Mouse (Mus musculus) right cerebral cortex, adult 2 months (tissue): ENCODE measurements at regions not wholly inside any gene's neighbourhood (a gene's known extent, or its start where the extent isn't known, plus 50 kb on each side); places are given as distances from the start of the nearest gene placed in this dataset.
A peak's percentile ranks its signal among the peaks of the same experiment; 100 is the strongest.

ENCODE experiments used
- DNase-seq, 2 experiments: peaks; one replicate each; pipeline ENCODE4 v3.0.0; 2021 to 2022; ENCODE audit warnings: low spot score in 2 of 2

DNA sequence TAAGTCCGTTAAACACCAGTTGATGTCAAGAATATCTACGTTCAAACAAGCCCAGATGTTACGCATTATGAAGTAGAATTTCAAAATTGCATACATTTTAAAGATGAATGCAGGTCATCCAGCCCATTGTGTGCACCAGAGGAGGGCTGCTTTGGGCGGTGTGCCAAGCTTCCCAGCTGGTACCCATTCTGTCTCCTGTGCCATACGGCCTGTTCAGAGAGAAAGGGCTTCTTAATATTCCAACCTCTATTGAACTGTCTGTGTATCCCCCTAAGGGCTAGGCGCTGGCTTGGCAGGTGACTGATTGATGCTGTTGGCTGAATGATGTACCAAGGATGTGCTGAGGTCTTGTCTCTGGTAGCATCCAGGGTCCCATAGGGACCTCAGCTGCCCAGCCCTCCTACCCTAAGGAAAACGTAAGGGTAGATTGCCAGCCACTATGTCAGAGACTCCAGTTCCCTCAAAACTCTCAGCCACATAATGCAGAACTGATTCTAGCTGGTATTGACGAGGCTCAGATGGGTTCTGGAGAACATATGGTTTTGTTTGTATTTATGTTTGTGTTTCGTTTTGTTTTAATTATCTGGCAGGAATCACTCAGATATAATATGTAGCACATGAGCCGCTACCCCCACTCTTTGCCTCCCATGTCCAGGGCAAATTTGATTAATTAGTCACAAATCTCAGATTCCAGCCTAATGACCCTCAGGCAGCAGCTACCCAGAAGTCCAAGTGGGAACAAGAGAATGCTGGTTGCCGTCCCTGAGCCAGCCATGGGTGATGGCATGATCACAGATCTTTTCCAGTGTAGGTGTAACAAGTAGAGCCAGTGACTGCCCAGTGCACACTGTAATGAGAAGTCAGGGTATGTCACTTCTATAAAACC lies 212.0 kb upstream of the Usp24 start:
- DNase-seq: no peak

DNA sequence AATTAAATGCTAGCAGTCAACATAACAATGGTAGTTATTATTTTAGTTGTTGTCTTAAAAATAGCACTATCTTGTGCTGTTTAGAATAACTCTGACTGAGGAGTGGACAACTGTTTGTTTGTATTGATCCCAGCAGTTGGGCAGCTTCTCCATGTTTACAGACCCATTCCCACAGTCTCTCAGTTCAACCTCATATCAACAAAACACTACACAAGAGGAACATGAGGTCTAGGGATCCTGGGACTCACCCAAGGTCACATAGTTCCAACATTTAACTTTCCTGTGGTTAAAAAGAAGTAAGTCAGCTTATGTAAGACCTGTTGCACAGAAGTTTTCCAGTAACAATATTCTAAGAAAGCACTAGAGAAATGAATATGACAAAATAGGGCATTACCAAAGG lies 203.0 kb upstream of the Usp24 start:
- no peak for DNase-seq

DNA sequence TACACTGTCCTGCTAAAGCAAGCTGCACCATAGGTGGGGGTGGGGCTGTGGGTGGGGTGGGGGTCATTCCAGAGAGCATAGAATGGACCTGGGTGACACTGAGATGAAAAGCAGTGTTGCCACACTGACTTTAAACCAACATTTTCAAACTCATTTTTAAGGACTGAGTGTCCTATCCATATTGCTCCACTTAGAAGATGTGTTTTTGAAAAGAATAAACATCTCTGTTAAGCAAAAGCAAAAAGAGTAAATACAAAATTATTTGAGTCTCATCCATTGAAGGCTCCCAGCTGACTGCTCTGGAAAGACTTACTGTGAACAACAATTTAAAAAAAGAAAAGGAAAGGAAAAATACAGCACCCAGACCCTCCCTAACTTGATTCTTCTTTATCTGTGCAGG lies 202.3 kb upstream of the Usp24 start:
- no peak for DNase-seq

DNA sequence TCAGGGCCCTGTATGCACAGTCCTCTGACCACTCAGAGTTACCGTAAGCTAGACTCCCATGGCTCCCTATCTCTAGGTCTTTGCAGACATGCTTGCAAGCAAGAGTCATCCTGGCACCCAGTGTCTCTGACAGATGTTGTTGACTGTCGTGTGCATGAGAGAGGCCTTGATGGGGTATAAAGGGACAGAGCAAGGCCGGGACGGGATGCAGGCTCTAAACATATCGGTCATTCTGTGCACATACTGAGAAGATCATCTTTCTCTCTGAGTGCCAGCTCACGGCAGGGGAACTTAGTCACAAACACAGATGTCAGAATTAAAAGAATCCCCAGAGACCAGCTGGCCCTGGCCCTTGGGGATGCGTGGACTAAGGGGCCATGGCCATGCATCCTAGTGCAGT lies 199.4 kb upstream of the Usp24 start:
- no peak for DNase-seq

DNA sequence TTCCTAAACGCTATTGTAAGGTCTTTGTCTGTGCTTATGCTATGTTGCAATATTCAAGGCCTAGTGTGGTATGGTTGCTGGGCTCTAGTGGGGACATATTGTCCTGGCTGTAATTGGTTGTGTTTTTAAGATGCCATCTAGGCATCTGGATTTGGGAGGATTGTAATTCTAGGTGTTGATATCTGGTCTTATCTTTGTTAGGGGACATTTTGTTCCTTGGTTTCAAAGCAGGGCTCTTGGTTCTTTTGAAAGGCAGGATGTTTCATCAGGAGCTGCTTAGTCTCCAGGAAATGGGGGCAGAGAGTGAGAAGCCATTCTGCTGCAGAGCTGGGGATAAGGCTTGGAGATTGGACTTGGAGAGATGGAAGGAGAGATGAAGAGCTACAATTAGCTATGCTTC lies 194.7 kb upstream of the Usp24 start:
- no peak for DNase-seq

DNA sequence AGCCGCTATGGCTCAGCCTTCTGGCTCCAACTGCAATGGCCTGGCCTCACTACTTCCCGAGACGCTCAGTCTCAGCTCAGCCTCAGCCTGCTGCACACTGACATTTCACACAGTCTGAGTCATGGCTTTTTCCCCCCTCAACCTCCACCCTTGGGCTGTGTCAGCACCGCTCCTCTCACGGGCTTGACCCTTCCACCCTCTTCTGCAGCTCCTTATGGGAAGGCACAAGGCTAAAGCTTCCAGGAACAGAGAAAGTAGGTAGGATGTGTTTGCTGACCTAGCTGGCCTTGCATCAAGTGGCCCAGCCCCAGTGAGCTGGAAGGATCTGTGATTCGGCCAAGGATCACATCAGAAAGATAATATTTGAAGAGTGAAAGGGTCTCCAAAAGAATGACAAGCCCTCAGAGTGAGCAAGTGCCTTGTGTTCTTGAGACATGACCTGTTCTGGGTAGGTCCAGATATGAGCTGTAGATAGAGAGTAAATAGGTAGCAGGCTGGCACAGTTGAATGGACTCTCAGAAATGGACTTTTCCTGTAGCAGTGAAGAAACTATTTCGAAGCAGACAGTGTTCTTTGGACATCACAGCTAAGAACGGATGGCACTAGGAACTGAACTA lies 192.9 kb upstream of the Usp24 start:
- DNase-seq: no peak

DNA sequence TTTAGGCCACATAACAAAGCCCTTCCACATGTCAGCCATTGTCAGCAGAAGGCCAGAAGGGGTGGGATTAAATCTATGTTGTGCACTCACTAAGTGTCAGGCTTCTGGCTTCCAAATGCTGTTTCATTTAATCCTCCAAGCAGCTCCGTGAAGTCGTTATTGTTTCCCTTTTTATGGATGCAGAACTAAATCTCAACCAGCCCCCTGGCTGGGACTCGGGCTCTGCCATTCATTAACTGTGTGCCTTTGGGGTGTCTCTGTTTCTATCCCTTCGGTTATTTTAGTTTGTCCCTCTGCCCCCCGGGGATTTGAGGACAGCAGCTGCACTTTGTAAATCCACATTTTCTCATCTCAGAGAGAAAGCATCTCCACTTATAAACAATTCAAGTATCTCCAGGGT lies 188.8 kb upstream of the Usp24 start:
- DNase-seq: no peak

DNA sequence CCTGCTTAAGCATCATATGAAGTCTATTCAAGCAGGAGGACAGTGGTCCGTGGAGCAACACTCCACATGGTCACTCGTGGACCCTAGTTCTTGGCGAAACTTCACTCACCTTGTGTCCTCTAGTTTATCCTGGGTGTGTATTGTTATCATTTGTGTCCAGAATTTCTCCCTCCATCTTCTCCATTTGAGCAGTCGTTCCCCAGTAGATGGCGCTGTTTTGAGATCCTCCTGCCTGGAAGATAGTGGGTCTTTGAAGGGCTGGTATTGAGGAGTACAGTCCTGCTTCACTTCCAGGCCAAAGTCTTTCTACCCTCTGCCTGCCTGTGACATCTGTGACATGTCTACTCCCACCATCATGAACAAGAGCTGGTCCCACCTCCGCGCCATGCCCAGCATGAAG lies 188.4 kb upstream of the Usp24 start:
- peak in 1 of 2 experiments; percentile 34 for DNase-seq

DNA sequence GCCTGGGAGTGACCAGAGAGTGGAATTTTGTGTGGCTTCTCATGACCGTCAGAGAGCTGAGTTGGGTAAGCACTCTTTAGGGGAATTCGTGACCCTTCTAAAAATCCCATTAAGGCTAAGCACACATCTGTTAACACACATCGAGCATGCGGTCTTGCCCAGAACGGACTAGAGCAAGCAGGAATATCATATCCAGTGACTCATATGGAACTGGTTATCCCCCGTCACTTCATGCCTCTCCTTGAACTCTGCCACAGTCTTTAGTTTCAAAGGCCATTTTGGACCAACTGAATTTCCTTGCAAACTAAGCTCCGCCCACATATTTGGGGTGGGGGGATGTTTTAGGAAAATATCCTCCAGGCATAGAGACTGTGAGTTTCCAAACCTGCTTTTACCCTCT lies 186.7 kb upstream of the Usp24 start:
- DNase-seq: no peak

DNA sequence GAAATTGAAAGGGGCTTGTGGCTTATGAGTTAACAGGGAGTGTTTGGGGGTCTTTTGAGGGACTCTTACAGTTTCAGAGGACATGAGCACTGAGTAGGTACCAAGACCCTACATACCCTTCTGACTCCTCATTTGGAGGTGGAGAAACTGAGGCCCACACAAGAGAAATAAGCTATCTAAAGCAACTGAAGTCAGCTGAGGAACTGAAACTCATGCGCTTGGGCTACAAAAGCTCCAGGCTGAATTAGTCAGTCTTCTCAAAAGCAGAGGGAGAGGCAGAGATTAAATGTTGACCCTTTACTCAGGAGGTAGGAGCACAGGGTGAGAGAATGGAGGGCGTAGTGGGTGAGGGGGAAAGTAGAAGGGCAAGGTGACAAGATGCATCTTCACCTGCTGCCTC lies 186.2 kb upstream of the Usp24 start:
- no peak for DNase-seq

DNA sequence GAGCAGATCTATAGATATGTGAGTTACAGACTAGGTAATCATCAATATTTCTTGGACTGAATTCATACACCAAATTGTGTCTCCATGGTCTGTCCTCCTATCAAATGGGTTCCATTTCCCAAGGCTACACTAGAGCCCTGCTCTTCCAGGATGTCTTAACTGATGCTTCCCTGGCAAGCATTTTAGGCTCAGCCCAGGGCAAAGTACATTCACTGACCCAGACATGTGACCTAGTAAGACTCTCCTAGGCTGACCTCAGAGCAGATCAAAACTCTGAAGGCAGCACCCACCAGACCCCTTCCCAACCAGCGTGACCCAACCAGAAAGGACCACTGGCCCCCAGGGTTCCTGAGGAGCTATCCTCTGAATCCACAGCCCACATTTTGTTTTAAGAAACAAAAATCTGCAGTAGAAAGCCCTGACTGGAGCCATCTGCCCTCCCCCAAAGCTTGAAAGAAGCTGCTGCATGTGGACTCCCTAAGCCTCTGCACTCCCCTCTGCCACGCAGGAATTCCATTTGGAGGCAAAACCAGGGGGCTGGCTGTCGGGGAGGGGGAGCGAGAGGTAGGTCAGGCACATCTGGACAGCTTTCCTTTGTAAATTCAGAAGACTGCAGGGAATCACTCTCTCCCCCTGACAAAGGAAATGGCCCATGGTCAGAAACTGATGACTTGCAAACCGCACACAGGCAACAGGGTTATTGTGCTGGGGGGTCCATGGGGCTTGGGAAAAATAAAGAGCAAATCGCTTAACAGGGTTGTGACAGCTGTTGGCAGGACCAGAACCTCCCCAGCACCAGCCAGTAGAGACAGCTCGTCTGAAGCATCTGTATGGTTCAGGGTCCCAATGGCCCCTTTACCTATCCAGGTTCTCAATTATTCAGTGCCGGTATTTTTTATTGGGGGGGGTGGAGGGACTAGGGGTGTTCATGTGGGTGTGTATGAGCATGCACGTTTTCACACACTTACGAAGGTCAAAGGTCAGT lies 182.0 kb upstream of the Usp24 start:
- no peak for DNase-seq

DNA sequence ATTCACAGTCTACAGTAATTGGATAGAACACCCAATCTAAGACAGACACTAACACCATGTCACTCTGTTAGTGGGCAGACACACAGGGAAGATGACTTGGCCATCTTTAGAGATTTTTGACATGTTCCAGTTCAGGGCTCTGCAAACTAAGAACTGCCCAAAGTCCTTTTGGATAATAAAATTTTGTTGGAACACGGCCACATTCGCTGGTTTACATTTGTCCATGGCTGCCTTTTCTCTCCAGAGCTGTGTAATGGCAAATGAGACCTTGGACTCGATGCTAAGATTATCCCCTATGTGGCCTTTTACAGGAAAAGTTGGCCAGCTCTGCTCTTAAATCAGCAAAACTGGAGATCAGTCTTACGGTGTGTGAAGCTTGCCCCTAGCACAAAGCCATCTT lies 173.3 kb upstream of the Usp24 start:
- DNase-seq: no peak

DNA sequence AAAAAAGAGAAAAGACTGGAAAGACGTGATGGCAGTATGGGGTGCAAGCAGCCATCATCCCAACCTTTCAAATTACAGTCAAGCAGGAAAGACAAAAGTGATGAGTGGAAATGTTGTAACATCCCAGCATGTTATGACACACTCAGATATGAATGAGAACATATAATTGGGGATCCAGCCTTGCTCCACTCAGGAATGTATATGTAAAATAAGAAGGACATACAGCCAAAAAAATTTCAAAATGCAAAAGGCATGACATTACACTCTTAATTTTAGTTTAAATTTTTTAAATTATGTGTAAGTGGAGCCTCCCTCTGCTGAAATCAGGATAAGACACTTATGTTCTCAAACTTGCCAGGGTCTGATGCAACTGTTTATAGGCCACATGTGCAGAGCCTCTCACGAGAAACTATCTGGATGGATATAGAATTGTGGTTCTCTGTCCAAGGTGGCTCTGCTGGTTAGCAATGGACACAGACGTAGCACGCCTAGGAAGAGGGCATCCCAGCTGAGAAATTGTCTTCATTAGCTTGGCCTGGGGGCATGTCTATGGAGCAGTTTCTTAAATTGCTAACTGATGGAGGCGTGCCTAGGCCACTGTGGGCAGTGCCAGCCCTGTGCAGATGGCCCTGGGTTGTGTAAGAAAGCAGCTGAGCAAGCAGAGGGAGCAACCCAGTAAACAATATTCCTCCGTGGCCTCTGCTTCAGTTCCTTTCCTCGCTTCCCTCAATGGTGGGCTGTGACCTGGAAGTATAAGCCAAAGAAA lies 171.5 kb upstream of the Usp24 start:
- DNase-seq: no peak

DNA sequence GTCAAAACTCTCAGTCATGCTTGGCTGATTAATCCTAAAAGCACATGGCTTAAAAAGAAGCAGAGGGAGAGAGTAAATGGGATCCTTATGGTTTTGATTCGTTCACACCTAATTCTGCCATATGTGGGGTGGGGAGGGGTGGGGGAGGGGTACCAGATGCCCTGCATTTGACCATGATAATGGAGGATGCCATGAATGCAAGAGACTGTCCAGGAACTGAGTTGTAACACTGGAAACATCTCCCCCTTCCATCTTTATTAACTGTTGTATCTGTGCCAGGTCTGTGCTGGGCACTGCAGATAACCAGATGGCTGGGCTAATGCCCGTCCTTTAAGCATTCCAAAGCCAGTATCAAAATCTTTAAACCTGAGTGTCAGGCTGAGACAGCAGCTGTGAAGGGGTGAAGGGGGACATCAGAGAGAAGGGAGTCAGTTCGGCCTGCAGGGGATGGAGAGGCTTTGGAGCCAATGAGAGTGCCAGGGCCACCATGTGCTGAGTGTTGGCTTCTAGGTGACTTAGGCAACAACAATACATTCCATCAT lies 169.0 kb upstream of the Usp24 start:
- no peak for DNase-seq

DNA sequence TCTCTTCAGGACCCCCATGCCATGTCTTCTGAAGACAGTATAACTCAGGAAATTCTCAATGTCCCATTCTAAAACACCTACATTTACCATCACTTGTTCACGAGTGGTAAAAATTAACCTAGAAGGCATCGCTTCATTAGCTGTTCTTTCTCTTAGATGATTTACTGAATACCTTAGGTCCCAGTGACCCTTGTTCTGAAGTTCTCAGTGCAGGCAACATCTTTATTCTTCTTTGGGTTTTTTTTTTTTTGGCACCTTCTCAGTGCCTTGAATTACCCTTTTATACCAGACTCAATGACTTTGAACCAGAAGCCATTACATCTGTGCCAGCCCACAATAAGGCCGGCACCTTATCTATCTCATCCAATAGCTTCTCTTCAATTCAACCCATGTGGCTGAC lies 167.1 kb upstream of the Usp24 start:
- no peak for DNase-seq

DNA sequence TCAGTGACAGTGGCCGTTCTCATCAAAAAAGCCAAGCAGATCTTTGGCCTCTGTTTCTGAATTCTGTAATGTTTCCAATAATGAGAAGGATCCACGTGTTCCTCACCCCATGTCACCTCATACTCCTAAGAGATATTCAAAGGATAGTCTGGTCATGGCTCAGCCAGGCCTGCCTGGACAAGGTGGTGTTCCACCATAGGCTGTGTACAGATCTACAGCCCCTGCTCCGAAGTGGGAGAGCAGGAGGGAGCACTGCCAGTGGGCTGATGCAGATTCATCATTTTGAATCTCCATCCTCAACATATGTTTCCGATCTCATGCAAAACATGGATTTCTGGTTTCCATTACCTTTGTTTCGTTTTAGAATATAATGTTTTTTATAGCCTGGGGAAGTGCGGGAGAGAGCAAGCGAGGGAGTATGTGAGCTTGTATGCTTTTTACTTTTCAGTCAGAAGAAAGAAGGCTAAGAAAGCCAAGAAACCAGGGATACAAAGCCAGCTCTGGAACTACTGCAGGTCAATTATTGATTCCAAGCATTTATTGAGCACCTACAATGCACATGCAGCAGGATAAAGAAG lies 166.5 kb upstream of the Usp24 start:
- DNase-seq: no peak

DNA sequence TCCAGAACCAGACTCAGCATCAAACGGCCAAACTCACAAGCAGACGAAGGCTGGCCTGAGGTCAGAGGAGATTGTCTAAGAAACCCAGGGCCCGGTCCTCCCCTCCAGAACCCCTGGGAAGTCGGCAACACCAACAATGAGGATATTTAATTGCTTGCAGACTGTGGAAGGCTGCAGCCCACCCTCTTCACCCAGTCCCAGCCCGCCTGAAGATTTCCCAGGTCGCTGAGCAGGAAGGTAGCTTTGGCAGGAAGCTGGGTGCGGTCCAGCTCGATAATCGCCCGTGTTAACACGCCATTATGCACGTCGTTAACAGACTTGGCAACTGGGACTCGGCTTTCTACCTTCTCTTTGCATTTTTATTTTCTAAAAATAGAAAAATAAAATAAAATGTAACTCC lies 165.2 kb upstream of the Usp24 start:
- no peak for DNase-seq

DNA sequence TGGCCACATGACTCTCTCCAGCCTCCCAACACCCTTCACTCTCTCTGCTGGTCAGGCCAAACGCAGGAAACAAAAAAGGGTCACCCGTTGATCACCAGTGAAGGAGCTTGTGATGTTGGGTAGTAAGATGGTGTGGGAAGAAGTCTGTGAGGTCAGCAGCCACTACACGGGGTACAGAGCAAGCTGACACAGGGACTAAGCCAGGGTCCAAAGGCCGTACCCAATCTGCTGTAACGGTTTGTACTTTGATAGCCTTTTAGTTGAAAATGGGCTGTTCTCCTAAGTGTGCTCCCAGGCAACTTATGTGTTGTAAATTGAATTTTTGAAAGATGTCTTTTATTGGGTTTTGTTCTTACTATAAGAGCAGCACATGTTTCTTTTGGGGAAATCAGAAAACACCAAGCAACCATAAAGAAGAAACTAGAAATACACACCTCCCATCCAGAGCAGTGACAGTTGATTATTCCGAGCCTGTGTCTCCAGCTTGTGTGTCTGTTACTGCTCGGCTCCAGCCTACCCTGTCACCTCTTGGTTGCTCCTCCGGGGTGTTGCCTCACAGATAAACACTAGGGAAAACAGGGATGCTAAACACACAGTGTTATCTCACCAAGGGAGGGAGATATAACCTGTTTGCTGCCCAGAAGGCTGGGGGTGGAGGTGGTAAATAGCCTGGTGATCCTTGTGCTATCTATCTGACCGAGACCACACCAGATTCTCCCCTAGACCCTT lies 158.4 kb upstream of the Usp24 start:
- DNase-seq: no peak

DNA sequence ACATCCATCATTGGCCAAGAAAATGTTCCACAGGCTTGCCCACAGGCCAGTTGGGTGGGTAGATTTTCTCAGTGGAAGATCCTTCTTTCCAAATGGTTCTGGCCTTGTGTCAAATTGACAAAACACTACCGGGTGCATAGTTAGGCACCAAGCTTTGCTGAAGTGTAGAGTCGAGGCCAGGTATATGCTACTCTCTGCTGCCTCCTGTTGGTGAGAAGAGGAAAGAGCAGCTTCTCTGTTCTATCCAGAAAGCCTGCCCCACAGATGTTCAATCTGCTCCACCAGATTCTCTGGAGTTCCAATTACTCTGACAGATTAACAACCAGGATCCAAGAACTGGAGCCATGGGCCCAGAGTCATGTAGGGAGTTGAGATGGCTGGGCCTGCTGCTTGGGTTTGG lies 154.4 kb upstream of the Usp24 start:
- DNase-seq: no peak

DNA sequence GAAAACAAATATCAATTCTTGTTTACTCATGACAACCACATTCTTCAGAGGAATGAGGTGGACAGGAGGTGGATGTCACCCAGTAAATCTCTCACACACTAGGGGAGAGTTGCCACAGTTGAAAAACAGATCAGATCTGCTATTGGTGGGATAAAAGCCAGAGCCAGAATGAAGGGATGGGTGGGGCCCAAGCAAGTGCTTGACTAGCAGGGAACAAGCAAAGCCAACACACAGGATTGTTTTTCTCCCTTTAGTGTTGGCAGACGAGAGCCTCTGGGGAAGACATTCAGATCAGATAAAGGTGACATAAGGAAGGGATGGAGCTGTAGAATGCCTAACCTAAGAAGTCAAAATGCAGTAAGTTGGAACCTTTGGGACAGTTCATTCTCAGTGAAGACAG lies 153.5 kb upstream of the Usp24 start:
- DNase-seq: no peak
